Mouse (Mus musculus) cerebellum, adult 18-20 months (tissue): ENCODE measurements at regions not wholly inside any gene's neighbourhood (a gene's known extent, or its start where the extent isn't known, plus 50 kb on each side); places are given as distances from the start of the nearest gene placed in this dataset.
"Not testable (repeated sequence)": the region's sequence is repeated elsewhere in the genome, so short reads cannot be mapped to it uniquely, and the experiment has no call there.

Experiments
- DNase-seq, 2 experiments: peaks; one replicate each; pipeline ENCODE4 v3.0.0; 2021

- peak; percentile 61 to 66 for DNase-seq
Measured at GRCm38 (mm10) chr12:47162624-47163151, 344.0 kb upstream of the Nova1 start.

- DNase-seq: no peak
Measured at GRCm38 (mm10) chr12:47160626-47161025, 341.9 kb upstream of the Nova1 start.

- DNase-seq: not testable (repeated sequence)
Measured at GRCm38 (mm10) chr12:47155916-47156315, 337.2 kb upstream of the Nova1 start.

GRCm38 (mm10) chr12:47140677-47141076, 321.9 kb upstream of the Nova1 start:
- DNase-seq: no peak

GRCm38 (mm10) chr12:47129821-47130220, 311.1 kb upstream of the Nova1 start:
- DNase-seq: no peak

- DNase-seq: no peak
Measured at GRCm38 (mm10) chr12:47128596-47128995, 309.9 kb upstream of the Nova1 start.

GRCm38 (mm10) chr12:47121426-47121825, 302.7 kb upstream of the Nova1 start:
- no peak for DNase-seq

GRCm38 (mm10) chr12:47117504-47117903, 298.8 kb upstream of the Nova1 start:
- DNase-seq: no peak

- no peak for DNase-seq
Measured at GRCm38 (mm10) chr12:47089234-47089633, 270.5 kb upstream of the Nova1 start.

GRCm38 (mm10) chr12:47074961-47075360, 256.2 kb upstream of the Nova1 start:
- no peak for DNase-seq

- no peak for DNase-seq
Measured at GRCm38 (mm10) chr12:47052474-47052873, 233.7 kb upstream of the Nova1 start.

- DNase-seq: no peak
Measured at GRCm38 (mm10) chr12:47020810-47021348, 202.2 kb upstream of the Nova1 start.

- no peak for DNase-seq
Measured at GRCm38 (mm10) chr12:46992343-46992742, 173.6 kb upstream of the Nova1 start.

GRCm38 (mm10) chr12:46988972-46989371, 170.2 kb upstream of the Nova1 start:
- DNase-seq: no peak

- no peak for DNase-seq
Measured at GRCm38 (mm10) chr12:46950223-46950779, 131.6 kb upstream of the Nova1 start.

GRCm38 (mm10) chr12:46945707-46946106, 127.0 kb upstream of the Nova1 start:
- DNase-seq: no peak

GRCm38 (mm10) chr12:46931086-46931485, 112.4 kb upstream of the Nova1 start:
- no peak for DNase-seq

GRCm38 (mm10) chr12:46917286-46917685, 98.6 kb upstream of the Nova1 start:
- no peak for DNase-seq

GRCm38 (mm10) chr12:46878164-46878563, 59.4 kb upstream of the Nova1 start:
- no peak for DNase-seq

GRCm38 (mm10) chr12:46870130-46870529, 51.4 kb upstream of the Nova1 start:
- no peak for DNase-seq
